Mouse (Mus musculus) embryonic facial prominence, embryonic 14.5 days (tissue): Measurements from ENCODE around the gene Tet3. TPM values are rescaled to one million over a fixed set of nuclear protein-coding genes. Genes with fewer than 3 reads are reported as not detected.

ENCODE experiments used
- ATAC-seq: fragments of 200-750 bp; cut with Nextera tagmentation; 2 replicates; pipeline ENCODE4 v1.8.0; 2017; ENCODE audit warnings: low read depth, moderate number of reproducible peaks, moderate TSS enrichment
- DNase-seq: peaks from one replicate; pipeline ENCODE4 v3.0.0-alpha.2; 2015; ENCODE audit warnings: low spot score
- H3K27ac ChIP-seq: fragments of 300-500 bp; sonication (generic); replicated peaks from 2 replicates; pipeline ENCODE4 v1.5.1; 2014; ENCODE audit warnings: low read depth, mild to moderate bottlenecking, low read length, moderate library complexity
- H3K27me3 ChIP-seq: fragments of 300-500 bp; sonication (generic); replicated peaks from 2 replicates; pipeline ENCODE4 v1.6.1; 2014; ENCODE audit warnings: low read length; ENCODE audit not compliant: control insufficient read depth, insufficient read depth
- H3K36me3 ChIP-seq: fragments of 300-500 bp; sonication (generic); 2 replicates; pipeline ENCODE4 v1.6.1; 2014; ENCODE audit warnings: low read length, mixed read lengths; ENCODE audit not compliant: control insufficient read depth, insufficient read depth
- H3K4me1 ChIP-seq: fragments of 300-500 bp; sonication (generic); 2 replicates; pipeline ENCODE4 v1.6.1; 2014; ENCODE audit warnings: antibody characterized with exemption, low read length; ENCODE audit not compliant: control insufficient read depth, insufficient read depth
- H3K4me2 ChIP-seq: fragments of 300-500 bp; sonication (generic); 2 replicates; pipeline ENCODE4 v1.6.1; 2014; ENCODE audit warnings: low read depth, mild to moderate bottlenecking, low read length, moderate library complexity, mixed read lengths
- H3K4me3 ChIP-seq: fragments of 300-500 bp; sonication (generic); 2 replicates; pipeline ENCODE4 v1.5.1; 2014; ENCODE audit warnings: low read depth, mild to moderate bottlenecking, low read length
- H3K9ac ChIP-seq: fragments of 300-500 bp; sonication (generic); 2 replicates; pipeline ENCODE4 v1.6.1; 2014; ENCODE audit warnings: low read depth, mild to moderate bottlenecking, low read length, moderate library complexity, mixed read lengths
- H3K9me3 ChIP-seq: fragments of 300-500 bp; sonication (generic); 2 replicates; pipeline ENCODE4 v1.6.1; 2016; ENCODE audit warnings: low read length; ENCODE audit not compliant: control insufficient read depth
- WGBS: fragments of 180-500 bp; shearing (Covaris S2); extraction: QIAGEN DNeasy Blood & Tissue Kit; methylation state at CpG from one replicate; pipeline ENCODE4 v1.1.7; 2014; 5-methylcytosine and 5-hydroxymethylcytosine counted together
- polyA plus RNA-seq: library from polyadenylated mRNA; unstranded; fragments of >200 nt; fragmentation: Nextera tagmentation; extraction: Ambion mirVana; gene quantifications from 2 replicates; pipeline ENCODE4 v1.2.1, GENCODE M21; 2014

The Tet3 gene
- polyA plus RNA-seq, 1 experiment from 2014 or later, result 37.3 TPM

- no peaks in the 10 kb centered on the region for H3K9me3 ChIP-seq
- H3K4me2 ChIP-seq, result no peak overlapping the region
- 39% methylated on average over 5 of the region's 5 CpGs for WGBS
- no peak overlapping the region for H3K4me3 ChIP-seq
- no peaks in the 10 kb centered on the region for H3K27me3 ChIP-seq
- peaks cover 37% of the 10 kb centered on the region for H3K4me1 ChIP-seq
- peak; percentile 74 for ATAC-seq
- DNase-seq, result peak; percentile 87
- peak overlapping the region; percentile 69 for H3K27ac ChIP-seq
- H3K9ac ChIP-seq, result no peak overlapping the region
- H3K36me3 ChIP-seq, result peaks cover 25% of the 10 kb centered on the region
Measured at GRCm38 (mm10) chr6:83427968-83428731, 30.7 kb downstream of the Tet3 start.

DNA sequence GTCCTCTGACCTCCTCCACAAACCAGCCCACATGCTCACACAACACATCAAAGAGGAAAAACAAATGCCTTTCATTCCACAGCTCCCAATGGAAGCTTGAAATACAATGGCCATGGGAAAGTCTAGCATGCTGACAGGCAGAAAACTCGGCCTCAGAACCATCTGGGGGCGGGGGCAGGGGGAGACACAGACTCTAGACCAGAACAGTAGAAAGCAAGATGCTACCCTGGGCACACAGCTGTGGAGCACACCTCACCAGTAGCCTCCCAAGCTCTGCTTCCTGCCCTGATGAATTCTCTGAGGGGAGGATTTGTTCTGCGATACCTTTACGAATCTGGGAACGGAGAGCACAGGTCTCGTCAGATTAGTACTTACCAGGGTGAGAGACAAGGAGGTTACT is 31.4 kb downstream of the Tet3 start:
- 30% methylated on average over 6 of the region's 6 CpGs for WGBS
- no peak for DNase-seq
- Histone ChIP-seq H3K9me3 (no peaks in the 10 kb centered on the region), H3K4me1 (peaks cover 36% of the 10 kb centered on the region), H3K4me2 (no peak overlapping the region), H3K36me3 (peaks cover 21% of the 10 kb centered on the region), H3K9ac (no peak overlapping the region), H3K4me3 (no peak overlapping the region), H3K27ac (peak overlapping the region; percentile 69), H3K27me3 (no peaks in the 10 kb centered on the region)
- peak; percentile 32 for ATAC-seq

DNA sequence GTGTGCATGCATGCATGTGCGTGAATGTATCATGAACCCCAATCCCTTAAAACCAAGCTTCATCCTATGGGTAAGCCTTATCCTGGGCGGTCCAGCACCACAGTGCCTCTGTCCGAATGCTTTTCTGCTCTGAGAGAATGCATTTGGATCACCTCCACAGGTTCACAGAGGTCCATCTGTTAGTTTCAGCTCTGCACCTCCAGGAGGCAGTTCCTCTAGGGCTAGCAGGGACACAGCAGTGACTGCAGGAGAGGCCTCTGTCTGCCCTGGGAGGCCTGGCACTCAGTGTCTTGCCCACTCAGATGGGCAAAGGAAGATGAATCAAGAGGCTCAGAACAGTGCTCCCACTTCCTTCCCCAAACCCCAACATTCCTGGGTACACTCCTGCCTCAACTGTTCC is 32.3 kb downstream of the Tet3 start:
- 97% methylated on average over 3 of the region's 3 CpGs for WGBS
- Histone ChIP-seq H3K9me3 (no peaks in the 10 kb centered on the region), H3K9ac (no peak overlapping the region), H3K4me3 (no peak overlapping the region), H3K27me3 (no peaks in the 10 kb centered on the region), H3K4me2 (no peak overlapping the region), H3K4me1 (peaks cover 34% of the 10 kb centered on the region), H3K36me3 (peaks cover 18% of the 10 kb centered on the region), H3K27ac (no peak overlapping the region)
- ATAC-seq (no peak), DNase-seq (no peak)

- DNase-seq (no peak), ATAC-seq (no peak)
- Histone ChIP-seq H3K27ac (no peak overlapping the region), H3K27me3 (no peaks in the 10 kb centered on the region), H3K36me3 (peaks cover 18% of the 10 kb centered on the region), H3K9ac (no peak overlapping the region), H3K4me3 (no peak overlapping the region), H3K4me2 (no peak overlapping the region), H3K9me3 (no peaks in the 10 kb centered on the region), H3K4me1 (peaks cover 35% of the 10 kb centered on the region)
- 52% methylated on average over 4 of the region's 4 CpGs for WGBS
Measured at GRCm38 (mm10) chr6:83424053-83424404, 34.9 kb downstream of the Tet3 start.

DNA sequence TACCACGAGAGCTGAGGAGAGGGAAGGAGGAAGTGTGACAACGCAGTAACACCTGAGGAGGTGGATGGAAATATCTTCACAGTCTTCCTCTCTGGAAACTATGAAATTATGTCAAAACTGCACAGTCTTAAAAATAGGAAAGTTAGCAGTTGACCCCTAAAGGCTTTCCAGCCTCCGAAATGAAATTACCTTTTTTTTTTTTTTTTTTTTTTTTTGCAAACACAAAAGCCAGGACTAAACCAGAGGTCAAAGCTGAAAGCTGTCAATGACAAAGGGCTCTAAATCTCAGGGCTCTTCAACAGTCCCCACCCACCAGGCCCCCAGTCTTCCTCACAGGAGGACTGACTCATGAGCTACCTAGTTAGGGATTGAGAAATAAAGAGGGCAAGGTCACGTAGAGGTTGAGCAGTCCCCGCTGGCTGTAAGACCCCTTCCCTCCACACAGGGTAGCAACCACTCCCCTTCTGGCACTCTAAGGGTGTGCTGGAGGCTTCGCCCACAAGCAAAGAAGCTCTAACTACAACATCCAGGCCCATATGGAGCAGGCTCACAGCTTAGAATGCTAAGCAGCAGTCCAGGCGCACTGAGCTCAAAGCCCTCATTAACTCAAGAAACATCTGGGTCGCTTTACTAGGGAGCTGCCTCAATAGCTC is 35.4 kb downstream of the Tet3 start:
- H3K9ac ChIP-seq, result no peak overlapping the region
- peaks cover 35% of the 10 kb centered on the region for H3K4me1 ChIP-seq
- peak; percentile 48 for DNase-seq
- WGBS, result 42% methylated on average over 8 of the region's 8 CpGs
- H3K4me3 ChIP-seq, result no peak overlapping the region
- H3K36me3 ChIP-seq, result peaks cover 18% of the 10 kb centered on the region
- H3K4me2 ChIP-seq, result no peak overlapping the region
- no peaks in the 10 kb centered on the region for H3K27me3 ChIP-seq
- no peak for ATAC-seq
- no peaks in the 10 kb centered on the region for H3K9me3 ChIP-seq
- H3K27ac ChIP-seq, result 0 out of 2 replicates have a peak overlapping the region, but pooled peaks have one; percentile 28

GRCm38 (mm10) chr6:83421866-83422649 is 36.8 kb downstream of the Tet3 start:
- Histone ChIP-seq H3K9me3 (no peaks in the 10 kb centered on the region), H3K27me3 (no peaks in the 10 kb centered on the region), H3K27ac (no peak overlapping the region; the same call in 1 of the 2 replicates), H3K9ac (0 out of 2 replicates have a peak overlapping the region, but pooled peaks have one; percentile 3), H3K4me2 (no peak overlapping the region), H3K4me1 (peaks cover 26% of the 10 kb centered on the region), H3K36me3 (peaks cover 13% of the 10 kb centered on the region), H3K4me3 (no peak overlapping the region)
- ATAC-seq (0 out of 2 replicates have a peak, but pooled peaks have one; percentile 10), DNase-seq (no peak)
- WGBS, result 32% methylated on average over 11 of the region's 11 CpGs

DNA sequence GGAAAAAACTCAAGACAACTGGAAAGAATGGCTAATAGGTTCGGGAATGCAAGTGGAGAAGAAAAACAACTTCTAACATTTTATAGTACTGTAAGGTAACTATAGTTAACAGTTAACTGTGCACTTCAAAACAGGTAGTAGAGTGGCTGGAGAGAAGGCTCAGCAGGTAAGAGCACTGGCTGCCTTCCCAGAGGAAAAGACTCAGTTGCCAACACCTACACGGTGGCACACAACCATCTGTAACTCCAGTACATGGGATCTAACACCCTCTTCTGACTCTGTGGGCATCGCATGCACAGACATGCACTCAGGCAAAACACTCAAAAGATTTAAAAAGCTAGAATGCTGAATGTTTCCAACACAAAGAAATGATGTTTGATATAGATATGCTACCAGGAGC is 39.4 kb downstream of the Tet3 start:
- no peak for ATAC-seq
- Histone ChIP-seq H3K4me3 (no peak overlapping the region), H3K27ac (no peak overlapping the region), H3K36me3 (peaks cover 7% of the 10 kb centered on the region; the same call in 1 of the 2 replicates), H3K9me3 (no peaks in the 10 kb centered on the region), H3K27me3 (no peaks in the 10 kb centered on the region), H3K4me2 (no peak overlapping the region), H3K9ac (no peak overlapping the region), H3K4me1 (peaks cover 42% of the 10 kb centered on the region)
- WGBS, result 81% methylated on average over 3 of the region's 3 CpGs
- DNase-seq, result no peak

DNA sequence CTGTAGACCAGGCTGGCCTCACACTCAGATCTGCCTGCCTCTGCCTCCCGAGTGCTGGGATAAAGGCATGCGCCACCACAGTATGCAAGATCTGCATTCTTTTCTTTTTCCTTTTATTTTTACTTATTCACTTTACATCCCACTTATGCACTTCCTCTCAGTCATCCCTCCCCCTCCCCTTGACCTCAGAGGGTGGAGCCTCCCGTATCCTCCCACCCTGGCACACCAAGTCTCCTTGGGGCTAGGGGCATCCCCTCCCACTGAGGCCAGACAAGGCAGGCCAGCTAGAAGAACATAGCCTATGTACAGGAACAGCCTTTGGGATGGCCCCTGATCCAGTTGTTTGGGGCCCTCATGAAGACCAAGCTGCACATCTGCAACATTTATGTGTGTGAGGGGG is 41.4 kb downstream of the Tet3 start:
- DNase-seq (no peak), ATAC-seq (no peak)
- Histone ChIP-seq H3K36me3 (peaks cover 10% of the 10 kb centered on the region; the same call in 1 of the 2 replicates), H3K4me2 (no peak overlapping the region), H3K9ac (no peak overlapping the region), H3K9me3 (no peaks in the 10 kb centered on the region), H3K27ac (peak overlapping the region; percentile 44; the same call in 1 of the 2 replicates), H3K27me3 (no peaks in the 10 kb centered on the region), H3K4me3 (no peak overlapping the region), H3K4me1 (peaks cover 45% of the 10 kb centered on the region)
- 75% methylated on average over 3 of the region's 3 CpGs for WGBS
